Mouse (Mus musculus) olfactory bulb, adult 2 months (tissue): ENCODE measurements at regions not wholly inside any gene's neighbourhood (a gene's known extent, or its start where the extent isn't known, plus 50 kb on each side); places are given as distances from the start of the nearest gene placed in this dataset.

Experiments
- CTCF ChIP-seq: fragments of 200-500 bp; IDR thresholded peaks from 2 replicates; pipeline ENCODE4 v1.5.1; 2012; ENCODE audit warnings: low read depth, mild to moderate bottlenecking, low read length, moderate library complexity; ENCODE audit not compliant: insufficient read depth
- POLR2A ChIP-seq: fragments of 200-500 bp; IDR thresholded peaks from 2 replicates; pipeline ENCODE4 v1.6.1; 2012; ENCODE audit warnings: mild to moderate bottlenecking, low read depth, low read length, moderate library complexity; ENCODE audit not compliant: insufficient read depth

GRCm38 (mm10) chr14:72187329-72187984 lies 304.2 kb downstream of the Gm9195 start:
- TF ChIP-seq CTCF (no peak), POLR2A (no peak)
